Mouse (Mus musculus): ENCODE measurements around the gene Ptgs2.

GRCm38 (mm10) chr1:150118352-150118751, 18.5 kb downstream of the Ptgs2 start:
- no peak for TF ChIP-seq POLR2A (IDR thresholded peaks at IDR 0.05; ENCODE audit: insufficient read depth, low read depth, low read length)
- TF ChIP-seq CTCF (IDR thresholded peaks at IDR 0.05; ENCODE audit: insufficient read depth, low read depth, low read length), result no peak

All from olfactory bulb, adult 2 months (tissue).